Mouse (Mus musculus): Measurements from ENCODE around the gene Ube2h.
A peak's percentile ranks its signal among the peaks of the same experiment; 100 is the strongest.

Ube2h gene

DNA sequence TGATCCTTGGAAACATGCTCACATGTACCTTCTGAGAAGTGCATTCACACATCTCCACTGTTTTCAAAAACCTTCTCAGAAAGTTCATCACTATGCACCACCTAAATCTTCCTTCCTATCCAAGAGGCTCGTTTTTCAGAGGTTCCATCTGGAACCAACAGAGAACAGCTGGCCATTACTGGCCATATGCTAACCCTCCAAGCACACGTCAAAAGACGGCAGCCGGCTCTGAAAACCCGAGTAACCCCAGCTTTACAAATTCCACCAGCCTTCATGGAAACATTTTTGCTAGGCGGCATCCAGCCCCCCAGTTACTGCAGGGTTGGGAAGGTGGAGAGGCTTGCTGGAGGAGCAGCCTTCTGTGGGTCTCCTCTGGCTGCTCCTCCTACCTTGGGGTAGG lies 122.3 kb downstream of the Ube2h start:
- no peak for DNase-seq

DNA sequence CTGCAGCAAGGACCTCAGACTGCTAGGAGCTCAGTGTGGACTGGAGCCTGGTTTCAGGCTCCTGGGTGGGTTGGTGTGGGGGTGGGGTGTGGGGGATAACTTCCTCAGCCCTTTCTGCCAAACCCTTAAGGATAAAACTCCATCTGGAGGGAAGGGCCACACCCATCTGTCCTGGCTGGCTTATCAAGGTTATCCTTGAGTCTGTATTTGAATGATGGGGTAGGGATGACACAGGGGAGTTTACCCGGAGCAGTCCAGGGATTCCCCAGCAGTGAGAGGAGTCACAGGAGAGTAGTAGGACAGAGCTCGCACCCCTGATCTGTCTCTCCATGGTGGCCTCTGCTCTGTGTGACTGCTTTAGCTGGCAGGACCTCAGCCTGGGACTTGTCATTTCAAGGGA lies 124.0 kb downstream of the Ube2h start:
- no peak for DNase-seq

GRCm38 (mm10) chr6:30179046-30179445 lies 125.3 kb downstream of the Ube2h start:
- no peak for DNase-seq

GRCm38 (mm10) chr6:30178023-30178639 lies 126.2 kb downstream of the Ube2h start:
- DNase-seq: peak; percentile 34

- peak; percentile 25 for DNase-seq
Measured at GRCm38 (mm10) chr6:30177305-30177704, 127.0 kb downstream of the Ube2h start.

- DNase-seq: no peak
Measured at GRCm38 (mm10) chr6:30176496-30176895, 127.8 kb downstream of the Ube2h start.

GRCm38 (mm10) chr6:30175918-30176421 lies 128.4 kb downstream of the Ube2h start:
- DNase-seq: no peak

GRCm38 (mm10) chr6:30175225-30175917 lies 129.0 kb downstream of the Ube2h start:
- DNase-seq: peak; percentile 53

DNA sequence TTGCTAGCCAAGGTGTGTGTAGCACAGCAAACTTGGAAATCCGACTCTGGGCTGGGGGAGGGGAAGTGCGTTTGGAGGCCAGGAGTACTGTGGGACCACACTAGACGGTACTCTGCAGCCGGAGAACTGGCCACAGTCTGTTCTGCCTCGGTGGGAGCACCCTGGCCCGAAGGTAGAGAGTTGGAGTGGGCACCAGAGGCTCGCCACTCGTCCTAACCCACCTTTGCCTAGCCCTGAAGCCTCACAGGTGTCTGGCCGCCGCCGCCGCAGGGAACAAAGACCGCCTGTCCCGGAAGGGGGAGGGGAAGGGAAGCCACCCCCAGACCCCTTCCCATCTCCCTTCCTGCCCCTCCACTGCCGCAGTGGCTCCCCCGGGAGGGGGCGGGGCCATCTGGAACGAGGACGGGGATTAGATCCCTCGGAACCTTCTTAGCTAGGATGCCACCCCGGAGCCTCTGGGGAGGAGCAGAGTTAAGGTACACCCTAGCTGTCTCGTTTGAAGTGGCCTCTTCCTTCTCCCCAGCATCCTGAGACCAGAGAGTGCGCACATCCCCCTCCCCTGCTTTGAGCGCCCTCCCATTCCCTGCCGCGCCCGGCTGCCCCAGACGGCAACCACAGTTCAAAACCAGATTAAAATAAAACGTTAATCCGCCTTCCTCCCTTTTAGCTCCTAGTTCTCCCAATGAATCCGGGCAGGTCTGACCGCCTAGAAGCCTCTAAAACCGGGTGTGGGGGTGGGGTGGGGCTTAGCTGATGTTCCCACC lies 129.7 kb downstream of the Ube2h start:
- DNase-seq: peak; percentile 39

- DNase-seq: peak; percentile 65
Measured at GRCm38 (mm10) chr6:30173551-30174460, 130.5 kb downstream of the Ube2h start.

DNA sequence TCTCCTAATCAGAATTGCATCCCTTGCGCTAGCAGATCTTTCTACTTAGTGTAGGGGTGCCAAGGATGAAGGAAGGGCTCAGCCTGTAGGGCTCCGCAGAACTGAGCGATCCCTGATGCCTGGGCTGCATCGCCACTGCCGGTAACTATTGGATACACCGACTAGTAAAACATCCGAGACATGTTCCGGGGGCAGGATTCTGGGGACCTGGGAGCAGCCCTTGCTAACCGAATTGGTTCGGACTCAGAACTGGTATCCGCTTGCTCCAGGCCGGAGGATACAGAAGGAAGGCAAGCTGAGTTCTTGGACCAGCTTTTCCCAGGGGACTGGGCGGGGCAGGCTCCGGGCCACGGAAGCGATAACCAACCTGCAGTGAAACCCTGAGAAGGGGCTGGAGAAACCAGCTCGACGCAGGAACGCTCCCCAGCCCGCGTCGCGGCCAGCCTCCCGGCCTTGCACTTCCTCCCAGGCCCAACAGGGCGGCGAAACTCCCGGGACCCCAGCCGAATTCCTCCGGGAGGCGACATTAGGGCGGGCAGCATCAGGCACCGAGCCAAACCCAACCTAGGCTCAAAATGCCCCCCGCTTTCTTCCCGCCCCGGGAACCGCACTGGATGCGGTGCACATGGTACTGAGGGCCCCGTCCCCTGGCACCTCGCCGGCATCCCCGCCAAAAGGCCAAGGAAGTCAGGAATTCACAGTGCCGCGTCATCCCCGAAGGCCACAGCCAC lies 131.4 kb downstream of the Ube2h start:
- DNase-seq: peak; percentile 58

DNA sequence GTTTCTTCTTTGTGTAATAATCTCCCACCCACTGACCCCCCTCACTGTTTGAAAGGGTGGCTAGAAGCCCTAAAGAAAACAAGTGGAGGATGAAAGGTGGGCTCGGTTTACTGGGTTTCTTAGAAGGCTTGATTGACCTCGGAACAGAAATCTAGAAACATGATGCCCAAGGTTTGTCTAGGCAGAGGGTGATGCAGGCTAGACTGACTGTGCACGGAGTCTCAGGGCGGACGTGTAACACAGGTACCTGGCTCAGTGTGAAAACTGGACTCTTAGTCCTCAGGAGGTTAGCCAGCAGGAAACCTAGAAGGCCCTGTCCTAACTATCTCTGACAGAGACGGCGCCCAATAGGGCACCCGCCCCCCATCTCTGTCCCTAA lies 131.9 kb downstream of the Ube2h start:
- DNase-seq: no peak

DNA sequence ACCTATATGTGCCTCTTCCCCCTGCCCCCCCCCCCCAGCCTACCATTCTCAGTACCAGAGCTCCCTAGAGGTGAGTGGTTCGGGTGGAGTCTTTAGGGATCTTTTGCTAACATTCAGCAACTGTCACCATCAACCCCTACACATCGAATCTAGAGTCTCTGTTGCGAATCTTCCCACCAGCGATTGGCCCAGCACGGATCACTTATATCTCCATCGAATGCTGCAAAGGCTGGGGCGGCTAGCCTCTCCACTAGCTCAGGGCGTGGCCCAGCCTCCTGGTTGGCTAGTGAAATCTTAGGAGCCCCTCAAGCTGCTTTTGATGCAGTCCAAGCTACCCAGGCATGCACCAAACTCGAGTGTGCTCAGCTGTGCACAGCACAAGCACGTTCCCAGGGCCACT lies 132.4 kb downstream of the Ube2h start:
- no peak for DNase-seq

DNA sequence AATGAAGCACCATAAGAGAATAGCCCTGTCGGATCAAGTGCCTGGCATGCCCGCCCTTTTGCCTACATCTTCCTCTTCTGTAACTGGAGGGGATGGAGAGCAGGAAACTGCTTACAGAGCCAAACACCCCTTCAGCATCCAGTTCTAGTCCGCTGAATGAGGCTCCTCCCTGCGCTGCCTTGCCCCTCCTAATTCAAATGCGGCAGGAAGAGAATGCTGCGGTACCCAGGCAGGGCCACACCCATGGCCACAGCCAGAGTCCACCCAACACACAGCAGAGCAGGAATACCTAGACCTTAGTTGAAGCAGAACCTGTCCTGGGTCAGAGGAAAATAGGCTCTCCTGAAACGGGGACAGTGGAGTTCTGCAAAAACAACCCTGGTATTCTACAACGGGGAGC lies 133.1 kb downstream of the Ube2h start:
- DNase-seq: no peak

- no peak for DNase-seq
Measured at GRCm38 (mm10) chr6:30169148-30169547, 135.2 kb downstream of the Ube2h start.

DNA sequence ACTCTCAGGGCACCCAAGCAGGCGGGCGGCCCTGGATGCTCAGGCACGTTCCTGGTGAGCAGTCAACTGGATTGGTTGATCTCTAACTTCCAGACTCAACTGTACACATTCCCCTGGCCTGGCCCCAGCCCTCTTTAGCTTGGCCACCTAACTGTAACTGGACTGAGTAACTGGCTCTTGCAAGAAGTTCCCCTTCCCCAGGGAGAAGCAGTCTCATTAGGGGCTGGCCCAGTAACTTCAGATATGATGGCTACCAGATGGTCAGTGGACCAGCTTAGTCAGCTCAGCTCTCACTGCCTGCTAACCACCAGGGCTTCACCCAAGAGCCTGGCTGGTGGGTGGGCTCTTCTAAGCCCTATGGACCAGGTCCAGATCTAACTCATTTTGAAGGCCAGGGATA lies 136.1 kb downstream of the Ube2h start:
- DNase-seq: no peak

DNA sequence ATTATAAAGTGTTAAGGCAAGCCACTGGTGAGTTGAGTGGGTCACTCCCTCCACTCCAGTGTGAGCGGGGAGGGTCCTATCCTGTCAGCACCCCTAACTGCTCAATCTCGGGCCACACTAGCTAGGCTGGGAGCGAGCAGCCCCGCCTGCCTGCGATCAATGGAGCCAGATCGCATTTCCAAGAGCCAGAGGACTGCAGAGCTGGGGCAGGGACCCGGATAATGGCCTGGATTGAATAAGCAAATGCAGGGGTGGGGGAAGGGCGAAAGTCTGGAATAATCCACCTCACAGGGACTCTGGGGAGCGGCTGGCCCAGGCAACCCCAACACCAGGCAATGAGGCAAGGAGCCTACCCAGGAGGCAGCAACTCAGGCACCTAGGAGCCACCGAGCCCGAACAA lies 137.1 kb downstream of the Ube2h start:
- no peak for DNase-seq

- DNase-seq: no peak
Measured at GRCm38 (mm10) chr6:30166349-30166748, 138.0 kb downstream of the Ube2h start.

GRCm38 (mm10) chr6:30162091-30162490 lies 142.2 kb downstream of the Ube2h start:
- no peak for DNase-seq

- no peak for DNase-seq
Measured at GRCm38 (mm10) chr6:30161618-30162017, 142.7 kb downstream of the Ube2h start.
